Mouse (Mus musculus) bone marrow, adult 2 months (tissue): Measurements from ENCODE around the gene Mrps12. TPM values are rescaled to one million over a fixed set of nuclear protein-coding genes. Genes with fewer than 3 reads are reported as not detected.

Source experiments
- H3K27ac ChIP-seq: fragments of 200-500 bp; 2 replicates; pipeline ENCODE4 v1.5.1; 2012; ENCODE audit warnings: low read depth, mild to moderate bottlenecking, control low read depth, inconsistent platforms, low read length; ENCODE audit not compliant: control insufficient read depth, poor library complexity, insufficient read depth
- H3K4me1 ChIP-seq: fragments of 200-500 bp; 2 replicates; pipeline ENCODE4 v1.6.1; 2011; ENCODE audit warnings: low read length; ENCODE audit not compliant: control insufficient read depth, insufficient read depth
- H3K4me3 ChIP-seq: fragments of 200-500 bp; replicated peaks from 2 replicates; pipeline ENCODE3; 2011; ENCODE audit warnings: mild to moderate bottlenecking, low read depth, low read length, control low read depth; ENCODE audit not compliant: control insufficient read depth
- CTCF ChIP-seq: fragments of 200-500 bp; IDR thresholded peaks from 2 replicates; pipeline ENCODE4 v1.5.1; 2011; ENCODE audit warnings: low read length, control low read depth; ENCODE audit not compliant: control insufficient read depth, insufficient read depth
- POLR2A ChIP-seq: fragments of 200-500 bp; IDR thresholded peaks from 2 replicates; pipeline ENCODE4 v1.6.1; 2011; ENCODE audit warnings: low read depth, mild to moderate bottlenecking, control low read depth, low read length, borderline replicate concordance; ENCODE audit not compliant: control insufficient read depth
- WGBS: fragments of 180-500 bp; shearing (Covaris S2); methylation state at CpG from one replicate; pipeline ENCODE4 v1.1.7; 2018; 5-methylcytosine and 5-hydroxymethylcytosine counted together
- polyA plus RNA-seq: library from polyadenylated mRNA; stranded (reverse); fragments of >200 nt; gene quantifications from 2 replicates; pipeline ENCODE4 v1.2.4, GENCODE M21; 2011; ENCODE audit warnings: low replicate concordance; ENCODE audit not compliant: missing spikeins, insufficient read depth, insufficient read length

The Mrps12 gene
- polyA plus RNA-seq, 1 experiment = 85.1 TPM

DNA sequence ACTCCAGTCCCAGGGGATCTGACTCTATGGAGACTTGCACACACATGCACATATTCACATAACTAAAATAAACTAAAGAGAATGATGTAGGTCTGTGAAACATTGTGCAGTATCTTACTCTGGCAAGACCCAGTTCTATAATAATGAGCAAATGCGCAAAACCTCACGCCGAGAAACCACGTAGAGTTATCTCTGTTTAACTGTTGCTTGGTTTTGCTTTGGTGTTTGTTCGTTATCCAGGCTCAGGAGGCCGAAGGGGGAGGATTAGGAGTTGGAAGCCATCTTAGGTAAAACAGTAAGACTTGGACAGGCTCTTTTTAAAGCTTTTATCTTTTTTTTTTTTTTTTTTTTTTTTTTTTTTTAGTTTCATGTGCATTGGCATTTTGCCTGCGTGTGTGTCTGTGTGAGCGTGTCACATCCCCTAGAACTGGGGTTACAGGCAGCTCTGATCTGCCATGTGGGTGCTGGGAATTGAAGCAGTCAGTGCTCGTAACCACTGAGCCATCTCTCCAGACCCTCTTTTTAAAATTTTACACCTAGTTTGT, 27.9 kb upstream of the Mrps12 start:
- TF ChIP-seq POLR2A (no peak), CTCF (no peak)
- WGBS = 62% methylated on average over 9 of the region's 9 CpGs
- H3K4me3 ChIP-seq = no peak overlapping the region
- H3K4me1 ChIP-seq = peaks cover 4% of the 10 kb centered on the region; the same call in 1 of the 2 replicates
- no peak overlapping the region for H3K27ac ChIP-seq

DNA sequence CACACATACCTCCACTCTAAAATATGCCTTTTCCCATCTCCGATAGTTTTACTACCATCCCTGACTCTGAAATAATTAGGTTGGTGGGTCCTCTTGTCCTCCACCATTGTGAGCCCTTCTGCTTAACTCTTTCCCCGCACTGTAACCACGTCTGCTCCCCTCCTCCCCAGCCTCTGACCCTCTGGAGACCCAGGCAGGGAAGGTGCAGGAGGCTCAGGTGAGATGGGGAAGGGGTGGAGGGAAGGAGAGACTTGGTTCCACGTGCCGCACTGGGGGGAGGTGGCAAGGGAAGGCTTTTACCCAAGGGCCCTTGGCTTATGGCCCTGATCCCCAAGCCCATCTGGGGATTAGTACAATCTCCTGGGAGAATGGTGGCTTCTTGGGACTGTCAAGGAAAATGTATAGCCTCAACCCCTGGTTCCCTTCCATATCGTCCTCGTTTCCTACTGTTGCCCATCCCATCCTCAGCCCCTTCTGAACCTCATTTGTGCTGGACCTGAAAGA, 25.9 kb upstream of the Mrps12 start, which contains the start of gene Nfkbib:
TSS of gene Nfkbib (minus strand) at position 51 of the 504 bp plus-strand sequence.
- Histone ChIP-seq H3K27ac (no peak within 1 kb of the TSS), H3K4me3 (peak within 1 kb of the TSS; percentile 94), H3K4me1 (peaks cover 4% of the 10 kb centered on the region; the same call in 1 of the 2 replicates)
- TF ChIP-seq POLR2A (no peak), CTCF (no peak)
- 66% methylated on average over 7 of the region's 7 CpGs for WGBS

DNA sequence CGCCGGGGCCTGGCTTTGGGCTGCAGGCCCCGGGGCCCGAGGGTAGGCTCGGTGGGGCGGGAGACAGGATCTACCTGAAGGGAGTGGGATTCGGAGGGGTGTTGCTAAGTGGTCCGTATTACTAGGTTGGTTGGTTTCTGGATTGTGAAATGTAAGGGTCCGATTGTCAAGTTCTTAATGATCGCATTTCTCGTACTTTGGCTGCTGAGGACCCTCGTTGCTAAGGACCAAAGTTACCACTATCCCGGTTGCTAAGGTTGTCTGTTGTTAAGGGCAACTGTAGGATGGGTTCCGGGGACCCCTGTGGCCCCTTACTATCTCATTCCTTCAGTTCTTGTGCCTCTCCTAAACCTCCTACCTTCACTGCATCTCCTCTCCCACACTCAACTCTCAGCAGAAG, 25.3 kb upstream of the Mrps12 start:
- Histone ChIP-seq H3K27ac (no peak overlapping the region), H3K4me1 (peaks cover 4% of the 10 kb centered on the region; the same call in 1 of the 2 replicates), H3K4me3 (peak overlapping the region; percentile 58)
- 5% methylated on average over 14 of the region's 14 CpGs for WGBS
- TF ChIP-seq POLR2A (no peak), CTCF (no peak)

DNA sequence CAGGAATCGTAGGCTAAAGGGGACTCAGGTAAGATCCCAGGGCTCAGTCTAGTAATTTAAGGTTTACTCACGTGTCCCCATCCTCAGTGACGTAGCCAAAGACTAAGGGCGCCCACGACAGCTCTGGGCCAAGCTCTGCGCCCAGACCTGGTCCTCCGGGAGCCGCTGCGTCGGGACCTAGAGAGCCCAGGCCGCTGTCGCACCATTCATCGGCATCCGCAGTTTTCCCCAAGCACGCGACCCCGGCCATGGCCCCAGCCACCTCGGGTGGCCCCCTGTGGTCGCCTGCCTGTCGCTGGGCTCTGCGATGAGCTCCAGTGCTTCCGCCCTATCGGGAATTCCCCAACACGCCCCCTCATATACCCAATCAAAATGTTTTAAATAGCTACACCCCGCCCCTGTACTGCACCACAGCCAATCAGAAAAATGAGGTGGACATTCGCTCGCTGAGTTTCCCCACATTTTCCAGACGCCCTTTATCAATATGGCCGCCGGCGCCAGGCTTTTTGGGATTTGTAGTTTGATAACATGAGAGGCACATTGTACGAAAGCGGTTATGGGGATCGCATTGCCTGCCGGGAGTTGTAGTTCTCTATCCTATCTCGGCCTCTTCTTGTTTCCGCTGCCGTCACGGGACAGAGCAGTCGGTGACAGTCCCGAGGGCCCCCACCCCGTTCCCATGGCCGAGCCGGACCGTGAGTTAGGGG, 24.7 kb upstream of the Mrps12 start, which contains the start of gene Sirt2:
TSS of gene Sirt2 (plus strand) at position 563 of the 707 bp plus-strand sequence.
- H3K4me3 ChIP-seq = peak within 1 kb of the TSS; percentile 94
- peaks cover 4% of the 10 kb centered on the region; the same call in 1 of the 2 replicates for H3K4me1 ChIP-seq
- peak within 1 kb of the TSS; percentile 47; the same call in 1 of the 2 replicates for H3K27ac ChIP-seq
- TF ChIP-seq CTCF = no peak
- TF ChIP-seq POLR2A = peak; percentile 29; the same call in 1 of the 2 replicates
- WGBS = under 1% methylated on average over 45 of the region's 45 CpGs

DNA sequence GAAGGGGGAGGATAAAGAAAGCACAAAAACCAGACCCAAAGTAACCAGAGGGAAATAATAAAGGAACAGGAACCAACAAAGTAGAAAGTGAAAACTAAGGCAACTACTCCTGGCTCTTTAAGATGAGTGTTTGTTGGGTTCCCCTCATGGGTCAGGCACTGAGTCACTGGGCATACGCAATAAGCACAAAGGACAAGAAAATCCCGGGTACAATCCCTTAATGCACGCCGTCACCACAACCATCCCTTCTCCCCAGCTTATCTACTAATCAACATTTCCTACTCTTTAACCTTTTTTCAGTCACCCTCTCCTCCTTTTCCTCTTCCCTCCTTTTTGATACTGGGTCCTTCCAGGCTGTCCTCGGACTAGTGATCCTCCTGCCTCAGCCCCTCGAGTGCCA, 23.6 kb upstream of the Mrps12 start:
- TF ChIP-seq POLR2A (no peak), CTCF (no peak)
- 62% methylated on average over 6 of the region's 6 CpGs for WGBS
- peak overlapping the region; percentile 43 for H3K4me3 ChIP-seq
- H3K27ac ChIP-seq = no peak overlapping the region
- peaks cover 4% of the 10 kb centered on the region; the same call in 1 of the 2 replicates for H3K4me1 ChIP-seq

DNA sequence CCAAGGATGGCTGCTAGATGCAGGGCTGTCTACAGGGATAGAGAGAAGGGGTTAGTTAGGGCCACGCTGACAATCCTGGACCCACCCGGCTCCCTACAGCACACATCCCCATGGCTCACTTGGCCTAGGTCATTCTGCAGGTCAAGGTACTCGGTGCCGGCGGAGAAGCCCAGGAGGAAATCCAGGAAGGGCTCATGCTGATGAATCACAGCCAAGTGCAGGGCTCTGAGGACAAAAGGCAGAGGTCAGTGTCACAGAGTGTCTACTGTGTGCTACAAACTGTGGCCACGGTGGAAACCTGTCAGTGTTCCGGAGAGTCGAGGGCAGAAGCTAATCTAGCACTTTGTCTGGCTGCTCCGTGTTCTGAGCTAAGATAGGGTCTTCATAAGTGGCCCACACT, 20.3 kb upstream of the Mrps12 start:
- Histone ChIP-seq H3K4me3 (no peak overlapping the region), H3K27ac (no peak overlapping the region), H3K4me1 (peaks cover 4% of the 10 kb centered on the region; the same call in 1 of the 2 replicates)
- WGBS = 92% methylated on average over 9 of the region's 9 CpGs
- TF ChIP-seq POLR2A (no peak), CTCF (no peak)

DNA sequence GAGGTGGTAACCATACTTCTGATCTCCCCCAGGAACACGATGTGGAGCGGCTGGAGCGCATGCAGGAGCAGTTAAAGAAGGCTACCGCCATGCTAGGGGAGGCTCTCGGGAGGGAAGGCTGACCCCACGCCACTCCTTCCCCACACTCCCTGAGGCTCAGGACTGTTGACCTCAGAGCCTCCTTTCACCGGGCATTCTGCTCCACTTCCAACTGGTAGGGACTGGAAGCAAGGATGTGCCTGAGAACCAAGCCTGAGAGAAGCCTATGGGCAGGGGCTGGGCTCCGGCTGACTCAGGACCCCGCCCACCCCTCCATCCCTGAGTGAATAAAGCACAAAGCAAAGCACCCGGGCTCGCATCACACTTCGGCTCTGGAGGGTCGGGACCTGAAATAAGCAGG, 17.0 kb upstream of the Mrps12 start:
- TF ChIP-seq POLR2A (no peak), CTCF (no peak)
- WGBS = 89% methylated on average over 13 of the region's 13 CpGs
- Histone ChIP-seq H3K4me1 (no peaks in the 10 kb centered on the region), H3K27ac (no peak overlapping the region), H3K4me3 (no peak overlapping the region)

DNA sequence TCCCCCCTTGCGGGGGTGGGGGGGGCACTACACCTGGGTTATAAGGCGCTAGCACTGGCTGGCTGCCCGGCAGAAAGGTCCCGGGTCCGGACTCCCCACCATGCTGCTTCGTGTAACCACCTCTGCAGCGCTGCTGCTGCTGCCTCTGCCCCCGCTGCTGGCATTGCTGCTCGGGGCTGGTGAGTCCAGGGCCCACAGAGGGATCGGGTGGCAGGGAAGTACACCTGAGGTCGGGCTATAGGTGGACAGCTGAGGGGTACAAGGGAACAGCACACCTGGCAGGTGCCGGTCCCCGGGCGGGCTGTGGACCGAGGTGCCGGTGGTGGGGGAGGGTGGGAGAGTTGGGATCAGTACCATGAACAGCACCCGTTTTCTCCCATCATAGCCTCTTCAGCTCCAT, 14.5 kb upstream of the Mrps12 start, which contains the start of gene Ccer2:
TSS of gene Ccer2 (plus strand) at position 96 of the 400 bp plus-strand sequence.
- 4% methylated on average over 17 of the region's 17 CpGs for WGBS
- Histone ChIP-seq H3K27ac (no peak within 1 kb of the TSS), H3K4me1 (no peaks in the 10 kb centered on the region), H3K4me3 (no peak within 1 kb of the TSS)
- TF ChIP-seq POLR2A (no peak), CTCF (no peak)
